Mouse (Mus musculus): ENCODE measurements around the gene Chrdl2.
A peak's percentile ranks its signal among the peaks of the same experiment; 100 is the strongest.
"Not testable (repeated sequence)": the region's sequence is repeated elsewhere in the genome, so short reads cannot be mapped to it uniquely, and the experiment has no call there.

Chrdl2 gene

GRCm38 (mm10) chr7:100005790-100006189 is at the start of gene Chrdl2:
Chrdl2 (plus strand) TSS chr7:100006172.
- DNase-seq, result peak; percentile 26

- no peak for DNase-seq
These were observed 48.6 kb upstream of the Chrdl2 start for GRCm38 (mm10) chr7:99957226-99957965.

GRCm38 (mm10) chr7:99960571-99960970 is 45.4 kb upstream of the Chrdl2 start:
- not testable (repeated sequence) for DNase-seq

GRCm38 (mm10) chr7:99961518-99961917 is 44.5 kb upstream of the Chrdl2 start:
- DNase-seq, result no peak

- DNase-seq, result no peak
These were observed 43.3 kb upstream of the Chrdl2 start for GRCm38 (mm10) chr7:99962536-99963236.

- no peak for DNase-seq
These were observed 42.6 kb upstream of the Chrdl2 start for GRCm38 (mm10) chr7:99963237-99963860.

GRCm38 (mm10) chr7:99965020-99965841 is 40.7 kb upstream of the Chrdl2 start:
- peak; percentile 80 for DNase-seq

- DNase-seq, result no peak
These were observed 39.8 kb upstream of the Chrdl2 start for GRCm38 (mm10) chr7:99966011-99966721.

GRCm38 (mm10) chr7:99969151-99969550 is 36.8 kb upstream of the Chrdl2 start:
- DNase-seq, result no peak

- DNase-seq, result no peak
These were observed 34.0 kb upstream of the Chrdl2 start for GRCm38 (mm10) chr7:99971926-99972325.

- DNase-seq, result not testable (repeated sequence)
These were observed 33.1 kb upstream of the Chrdl2 start for GRCm38 (mm10) chr7:99972912-99973311.

- no peak for DNase-seq
These were observed 31.6 kb upstream of the Chrdl2 start for GRCm38 (mm10) chr7:99974208-99974970.

- DNase-seq, result no peak
These were observed 30.0 kb upstream of the Chrdl2 start for GRCm38 (mm10) chr7:99975819-99976575.

GRCm38 (mm10) chr7:99978041-99978440 is 27.9 kb upstream of the Chrdl2 start:
- DNase-seq, result no peak

GRCm38 (mm10) chr7:99979081-99979480 is 26.9 kb upstream of the Chrdl2 start:
- no peak for DNase-seq

- no peak for DNase-seq
These were observed 26.3 kb upstream of the Chrdl2 start for GRCm38 (mm10) chr7:99979546-99980131.

- peak; percentile 95 for DNase-seq
These were observed 25.8 kb upstream of the Chrdl2 start, which contains the start of gene Rnf169 for GRCm38 (mm10) chr7:99980132-99980591. Rnf169 (minus strand) TSS chr7:99980448.

GRCm38 (mm10) chr7:99981311-99981710 is 24.7 kb upstream of the Chrdl2 start:
- DNase-seq, result no peak

GRCm38 (mm10) chr7:99982256-99983242 is 23.4 kb upstream of the Chrdl2 start:
- DNase-seq, result peak; percentile 67

All from right cerebral cortex, adult 18-20 months (tissue).